Mouse (Mus musculus) adrenal gland, postnatal 0 days (tissue): ENCODE data around the gene Gm128. TPM values are rescaled to one million over a fixed set of nuclear protein-coding genes. Genes with fewer than 3 reads are reported as not detected.

Experiments
- polyA plus RNA-seq: library from polyadenylated mRNA; unstranded; fragments of >200 nt; fragmentation: Nextera tagmentation; extraction: Ambion mirVana; gene quantifications from 2 replicates; pipeline ENCODE4 v1.2.1, GENCODE M21; 2015

Gm128 gene
- polyA plus RNA-seq: 0.20 and 0.50 TPM in 2 replicates

DNA sequence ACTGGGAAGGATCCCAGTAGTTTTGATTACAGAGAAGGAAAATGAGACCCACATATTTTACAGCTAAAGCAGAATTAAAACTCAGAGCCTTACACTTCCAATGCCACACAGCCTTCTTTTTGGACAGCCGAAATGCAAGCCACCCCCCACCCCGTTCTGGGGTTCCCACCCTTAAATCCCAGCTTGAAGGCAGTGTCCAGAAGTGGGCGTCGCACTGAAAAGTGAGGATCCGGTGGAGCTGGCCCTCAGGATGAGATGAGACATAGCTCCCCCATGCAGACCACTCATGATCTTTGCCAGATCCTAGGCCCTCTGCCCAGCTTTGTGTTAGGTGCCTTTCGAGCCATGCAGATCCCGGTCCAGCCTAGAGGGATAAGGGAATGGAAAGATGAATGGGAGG lies at the start of gene Gm128:
Gene Gm128 (minus strand): TSS at position 101 of the 400 bp plus-strand sequence.

DNA sequence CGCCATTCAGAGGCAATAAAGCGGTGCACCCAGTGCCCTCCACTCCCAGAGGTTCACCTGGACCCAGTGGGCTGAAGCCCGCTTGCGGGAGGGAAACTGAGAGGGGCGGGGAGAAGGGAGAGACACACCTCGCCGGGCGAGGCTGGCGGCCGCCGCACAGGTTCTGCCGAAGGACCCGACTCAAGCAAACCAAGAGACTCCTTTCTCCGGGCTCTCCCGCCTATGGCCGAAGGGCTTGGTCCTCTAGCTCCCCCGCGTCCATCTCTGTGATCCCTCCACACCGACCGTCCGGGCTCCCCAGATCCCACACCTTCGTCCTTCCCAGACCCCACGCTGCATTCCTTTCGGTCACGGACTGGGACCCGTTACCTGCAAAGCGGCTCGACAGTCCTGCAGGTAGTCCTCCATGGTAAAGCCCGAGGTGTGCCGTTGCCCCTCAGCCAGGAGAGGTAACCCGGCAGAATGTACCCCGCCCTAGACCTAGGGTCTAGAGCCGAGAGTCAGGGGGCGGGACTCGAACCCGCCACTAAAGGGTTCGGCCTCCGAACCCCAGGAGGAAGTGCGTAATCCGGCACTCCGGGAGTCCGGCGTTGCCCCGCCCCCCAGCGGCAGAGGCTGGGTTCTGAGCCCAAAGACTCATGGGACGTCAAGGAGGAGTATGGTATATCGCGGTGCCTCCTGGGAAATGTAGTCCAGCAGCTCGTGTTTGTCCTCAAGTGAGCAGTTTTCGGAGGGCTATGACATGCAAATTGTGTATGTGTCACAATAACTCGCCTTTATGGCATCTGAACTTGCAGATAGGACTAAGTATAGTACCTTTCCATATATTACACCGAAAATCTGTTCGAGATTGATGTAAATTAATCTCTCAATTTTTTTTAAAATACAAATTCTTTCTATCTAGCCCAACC lies 40.1 kb upstream of the Gm128 start, which contains the start of the genes Mindy1 and Prune1:
Gene Mindy1 (plus strand): TSS at position 130 of the 911 bp plus-strand sequence.
Gene Prune1 (minus strand): TSS at position 861 of the 911 bp plus-strand sequence.

DNA sequence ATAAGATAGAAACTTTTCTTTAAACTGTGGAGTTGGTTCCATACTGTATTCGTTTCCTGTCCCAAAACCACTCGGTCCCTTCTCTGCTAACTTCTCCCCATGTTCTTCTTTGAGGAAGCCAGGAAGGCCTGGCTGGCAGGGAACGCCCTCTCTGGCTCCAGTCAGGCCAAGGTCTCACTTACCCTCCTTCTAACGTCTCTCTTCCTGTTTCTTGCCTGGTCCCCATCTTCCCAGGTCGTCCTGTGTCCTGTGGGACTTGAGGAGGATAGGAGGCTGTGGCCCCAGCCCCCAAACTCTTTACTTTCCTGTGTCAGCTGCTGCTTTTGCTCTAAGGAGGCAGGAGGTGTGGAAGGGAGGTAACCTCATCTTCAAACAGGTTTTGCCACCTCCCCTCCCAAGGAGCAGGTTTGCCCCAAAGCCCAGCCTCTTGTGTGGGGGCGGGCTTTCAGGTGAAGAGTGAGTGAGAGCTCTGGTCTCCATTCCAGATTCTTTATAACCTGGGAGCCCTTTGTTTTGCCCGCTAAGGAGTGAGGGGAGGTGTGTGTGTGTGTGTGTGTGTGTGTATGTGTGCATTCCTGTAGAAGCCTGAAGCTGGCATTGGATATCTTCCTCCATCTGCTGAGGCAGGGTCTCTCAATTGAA lies 9.5 kb upstream of the Gm128 start, which contains the start of gene Bnipl:
Gene Bnipl (minus strand): TSS at position 411 of the 642 bp plus-strand sequence.

GRCm38 (mm10) chr3:95231298-95232221 lies 9.8 kb downstream of the Gm128 start, which contains the start of gene Mllt11:
Mllt11 (minus strand) TSS chr3:95232171.

GRCm38 (mm10) chr3:95228148-95228893 lies 13.1 kb downstream of the Gm128 start, which contains the start of gene Cdc42se1:
Cdc42se1 (plus strand) TSS chr3:95228732.

DNA sequence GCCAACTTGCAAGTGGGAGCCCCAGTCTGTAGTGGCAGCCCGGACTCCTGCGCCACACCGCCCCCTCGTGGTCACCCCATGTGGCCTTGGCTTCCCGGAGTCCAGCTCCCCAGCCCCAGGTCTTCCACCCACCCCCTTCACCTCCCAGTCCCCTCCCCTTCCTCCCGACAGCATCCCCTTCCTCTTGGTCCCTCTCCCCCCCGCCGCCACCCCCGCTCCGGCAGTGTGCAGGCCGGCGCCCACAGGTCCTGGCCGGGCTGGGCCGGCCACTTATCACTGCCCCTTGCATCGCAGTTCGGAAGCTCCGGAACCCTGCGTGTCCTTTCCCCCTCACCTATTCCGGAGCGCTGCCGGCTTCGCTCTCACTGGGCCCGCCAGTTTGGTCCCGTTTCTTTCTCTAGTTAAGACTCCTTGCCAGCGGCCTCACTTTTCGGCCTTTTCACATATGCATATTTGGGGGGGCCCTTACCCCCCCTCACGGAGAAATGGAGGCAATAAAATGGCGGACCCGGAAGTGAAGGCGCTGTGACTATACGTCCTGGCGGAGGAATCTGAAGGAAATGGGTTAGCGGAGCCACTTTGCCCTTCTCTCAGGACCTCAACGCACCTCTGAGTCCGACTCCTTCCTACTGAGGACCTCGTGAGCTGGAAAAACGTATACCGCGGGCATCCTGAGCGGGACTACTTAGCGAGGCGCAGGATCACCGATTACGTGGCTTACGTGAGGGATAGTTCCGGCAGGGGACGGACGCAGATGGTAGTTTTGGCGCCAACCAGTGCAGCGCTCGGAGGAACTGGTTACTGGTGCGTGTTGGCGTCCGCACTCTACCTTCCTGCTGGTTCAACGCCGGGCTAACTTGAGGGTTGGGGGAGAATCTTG lies 23.9 kb downstream of the Gm128 start, which contains the start of gene Gabpb2:
Gene Gabpb2 (minus strand): TSS at position 662 of the 880 bp plus-strand sequence.

Other genes with a start within 250 kb of the Gm128 start
- 10.9 and 19.5 TPM in 2 replicates for gene Zfp687, start 226.2 kb downstream of the Gm128 start, polyA plus RNA-seq
- 213 and 271 TPM in 2 replicates for gene Psmd4, start 199.0 kb downstream of the Gm128 start, polyA plus RNA-seq
- gene Pip5k1a, start 134.7 kb downstream of the Gm128 start, polyA plus RNA-seq: 15.8 and 23.0 TPM in 2 replicates
- 76.7 and 105 TPM in 2 replicates for gene Vps72, start 130.6 kb downstream of the Gm128 start, polyA plus RNA-seq
- 0.25 and 0.83 TPM in 2 replicates for gene Tmod4, start 117.1 kb downstream of the Gm128 start, polyA plus RNA-seq
- gene Scnm1, start 107.6 kb downstream of the Gm128 start, polyA plus RNA-seq: 51.9 and 69.5 TPM in 2 replicates
- gene Lysmd1, start 107.5 kb downstream of the Gm128 start, polyA plus RNA-seq: 15.2 and 15.3 TPM in 2 replicates
- gene Tnfaip8l2, start 99.2 kb downstream of the Gm128 start, polyA plus RNA-seq: 5.8 and 6.8 TPM in 2 replicates
- 4.7 and 6.3 TPM in 2 replicates for gene Sema6c, start 81.1 kb downstream of the Gm128 start, polyA plus RNA-seq
- gene Gabpb2, start 23.7 kb downstream of the Gm128 start, polyA plus RNA-seq: 2.8 and 3.5 TPM in 2 replicates
- 57.9 and 95.8 TPM in 2 replicates for gene Cdc42se1, start 12.9 kb downstream of the Gm128 start, polyA plus RNA-seq
- gene Mllt11, start 9.4 kb downstream of the Gm128 start, polyA plus RNA-seq: 18.0 and 49.5 TPM in 2 replicates
- not detected in 2 replicates for gene Bnipl, start 9.6 kb upstream of the Gm128 start, polyA plus RNA-seq
- gene Mindy1, start 39.7 kb upstream of the Gm128 start, polyA plus RNA-seq: 66.6 and 126 TPM in 2 replicates
- gene Prune1, start 40.5 kb upstream of the Gm128 start, polyA plus RNA-seq: 16.3 and 23.8 TPM in 2 replicates
- gene Anxa9, start 65.6 kb upstream of the Gm128 start, polyA plus RNA-seq: 1.3 and 1.6 TPM in 2 replicates
- gene Cers2, start 73.2 kb upstream of the Gm128 start, polyA plus RNA-seq: 109 and 186 TPM in 2 replicates
- gene Setdb1, start 115.6 kb upstream of the Gm128 start, polyA plus RNA-seq: 12.2 and 16.5 TPM in 2 replicates
- gene 4930558C23Rik, start 161.2 kb upstream of the Gm128 start, polyA plus RNA-seq: not detected in 2 replicates
- gene Arnt, start 192.8 kb upstream of the Gm128 start, polyA plus RNA-seq: 15.7 and 19.9 TPM in 2 replicates